Mouse (Mus musculus): Measurements from ENCODE around the gene Ap3b1. TPM values are rescaled to one million over a fixed set of nuclear protein-coding genes. Genes with fewer than 3 reads are reported as not detected.

Ap3b1 gene
- total and polyA plus RNA-seq, 2 experiments from 2014 or later: 24.7 to 25.2 TPM

- H3K27me3 ChIP-seq (ENCODE audit: insufficient read depth, low read length): no peaks in the 10 kb centered on the region
These were observed 205.1 kb downstream of the Ap3b1 start for GRCm38 (mm10) chr13:94563836-94564235.

GRCm38 (mm10) chr13:94564351-94564994, 205.7 kb downstream of the Ap3b1 start:
- no peak overlapping the region for H3K27ac ChIP-seq (ENCODE audit: low read depth, low read length)
- no peak overlapping the region for H3K4me2 ChIP-seq (ENCODE audit: low read depth)
- H3K4me1 ChIP-seq (ENCODE audit: insufficient read depth): 0 out of 2 replicates have a peak, but pooled peaks cover 6% of the 10 kb centered on the region
- no peaks in the 10 kb centered on the region for H3K36me3 ChIP-seq (ENCODE audit: insufficient read depth)
- 21% methylated on average over 13 of the region's 13 CpGs for WGBS
- H3K27me3 ChIP-seq (ENCODE audit: insufficient read depth, low read length): no peaks in the 10 kb centered on the region
- ATAC-seq: peak; percentile 32; the same call in 1 of the 2 replicates
- no peaks in the 10 kb centered on the region for H3K9me3 ChIP-seq (ENCODE audit: low read length)
- TF ChIP-seq CTCF (IDR thresholded peaks at IDR 0.05; ENCODE audit: low read depth): no peak
- DNase-seq: no peak
- no peak overlapping the region for H3K9ac ChIP-seq
- H3K4me3 ChIP-seq (ENCODE audit: low read depth, low read length): no peak overlapping the region

More at GRCm38 (mm10) chr13:94563836-94564235, 205.1 kb downstream of the Ap3b1 start:
- no peak overlapping the region for H3K4me2 ChIP-seq (ENCODE audit: low read depth)
- no peak overlapping the region for H3K4me3 ChIP-seq (ENCODE audit: low read depth, low read length)
- H3K36me3 ChIP-seq (ENCODE audit: insufficient read depth): no peaks in the 10 kb centered on the region
- WGBS: 52% methylated on average over 8 of the region's 8 CpGs
- H3K9me3 ChIP-seq (ENCODE audit: low read length): no peaks in the 10 kb centered on the region
- ATAC-seq (no peak), DNase-seq (no peak)
- no peak overlapping the region for H3K27ac ChIP-seq (ENCODE audit: low read depth, low read length)
- H3K9ac ChIP-seq: no peak overlapping the region
- 0 out of 2 replicates have a peak, but pooled peaks cover 6% of the 10 kb centered on the region for H3K4me1 ChIP-seq (ENCODE audit: insufficient read depth)
- no peak for TF ChIP-seq CTCF (IDR thresholded peaks at IDR 0.05; ENCODE audit: low read depth)

GRCm38 (mm10) chr13:94565176-94565575, 206.4 kb downstream of the Ap3b1 start:
- no peak for ATAC-seq

DNA sequence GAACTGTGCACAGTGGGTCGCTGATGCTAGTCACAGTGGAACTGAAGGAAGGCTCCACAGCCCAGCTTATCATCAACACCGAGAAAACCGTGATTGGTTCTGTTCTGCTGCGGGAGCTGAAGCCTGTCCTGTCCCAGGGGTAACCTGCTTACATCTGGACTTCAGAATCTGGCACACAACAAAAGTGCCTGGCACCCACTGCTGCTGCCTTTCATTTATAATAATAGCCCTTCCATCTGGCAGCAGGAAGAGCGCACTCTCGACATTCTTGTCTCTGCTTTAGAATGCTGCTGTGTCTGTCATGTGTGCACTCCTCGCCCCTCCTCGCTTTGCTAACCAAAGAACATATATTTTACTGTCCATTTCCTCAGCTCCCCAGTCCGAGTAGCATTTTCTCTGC, 206.9 kb downstream of the Ap3b1 start:
- Histone ChIP-seq H3K9me3 (ENCODE audit: low read length) (no peaks in the 10 kb centered on the region), H3K4me3 (ENCODE audit: low read depth, low read length) (no peak overlapping the region), H3K9ac (no peak overlapping the region), H3K4me1 (ENCODE audit: insufficient read depth) (0 out of 2 replicates have a peak, but pooled peaks cover 6% of the 10 kb centered on the region), H3K27me3 (ENCODE audit: insufficient read depth, low read length) (no peaks in the 10 kb centered on the region), H3K27ac (ENCODE audit: low read depth, low read length) (no peak overlapping the region), H3K36me3 (ENCODE audit: insufficient read depth) (no peaks in the 10 kb centered on the region), H3K4me2 (ENCODE audit: low read depth) (no peak overlapping the region)
- WGBS: 47% methylated on average over 9 of the region's 9 CpGs
- no peak for DNase-seq
- no peak for ATAC-seq
- no peak for TF ChIP-seq CTCF (IDR thresholded peaks at IDR 0.05; ENCODE audit: low read depth)

More at GRCm38 (mm10) chr13:94565176-94565575, 206.4 kb downstream of the Ap3b1 start:
- no peak for DNase-seq
- H3K36me3 ChIP-seq (ENCODE audit: insufficient read depth): no peaks in the 10 kb centered on the region
- no peak overlapping the region for H3K4me3 ChIP-seq (ENCODE audit: low read depth, low read length)
- 0 out of 2 replicates have a peak, but pooled peaks cover 6% of the 10 kb centered on the region for H3K4me1 ChIP-seq (ENCODE audit: insufficient read depth)
- TF ChIP-seq CTCF (IDR thresholded peaks at IDR 0.05; ENCODE audit: low read depth): no peak
- no peak overlapping the region for H3K27ac ChIP-seq (ENCODE audit: low read depth, low read length)
- H3K27me3 ChIP-seq (ENCODE audit: insufficient read depth, low read length): no peaks in the 10 kb centered on the region
- H3K9me3 ChIP-seq (ENCODE audit: low read length): no peaks in the 10 kb centered on the region
- no peak overlapping the region for H3K4me2 ChIP-seq (ENCODE audit: low read depth)
- H3K9ac ChIP-seq: no peak overlapping the region
- WGBS: 59% methylated on average over 14 of the region's 14 CpGs

DNA sequence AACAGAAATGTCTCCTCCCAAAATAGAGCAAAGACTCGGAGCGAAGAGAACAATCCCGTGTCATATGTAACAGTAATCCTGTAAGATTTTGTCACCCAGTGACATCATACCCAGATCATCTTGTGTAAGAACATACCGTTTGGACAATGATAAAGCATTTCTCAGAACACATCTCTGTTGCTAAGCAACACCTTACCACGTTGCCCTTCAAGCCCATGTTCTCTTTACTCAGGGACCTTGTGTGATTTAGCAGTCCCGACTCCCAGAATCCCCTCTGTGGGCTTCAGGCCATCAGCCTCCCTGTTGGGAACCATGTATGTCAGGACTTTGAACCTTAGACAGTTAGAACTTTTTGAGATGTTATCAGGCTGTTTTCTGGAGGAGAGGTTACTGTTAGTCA, 209.0 kb downstream of the Ap3b1 start:
- Histone ChIP-seq H3K4me2 (ENCODE audit: low read depth) (no peak overlapping the region), H3K4me3 (ENCODE audit: low read depth, low read length) (no peak overlapping the region), H3K36me3 (ENCODE audit: insufficient read depth) (no peaks in the 10 kb centered on the region), H3K27me3 (ENCODE audit: insufficient read depth, low read length) (no peaks in the 10 kb centered on the region), H3K9me3 (ENCODE audit: low read length) (no peaks in the 10 kb centered on the region), H3K9ac (no peak overlapping the region), H3K4me1 (ENCODE audit: insufficient read depth) (0 out of 2 replicates have a peak, but pooled peaks cover 6% of the 10 kb centered on the region), H3K27ac (ENCODE audit: low read depth, low read length) (no peak overlapping the region)
- DNase-seq (no peak), ATAC-seq (no peak)
- TF ChIP-seq CTCF (IDR thresholded peaks at IDR 0.05; ENCODE audit: low read depth): no peak
- WGBS: 63% methylated on average over 6 of the region's 6 CpGs

DNA sequence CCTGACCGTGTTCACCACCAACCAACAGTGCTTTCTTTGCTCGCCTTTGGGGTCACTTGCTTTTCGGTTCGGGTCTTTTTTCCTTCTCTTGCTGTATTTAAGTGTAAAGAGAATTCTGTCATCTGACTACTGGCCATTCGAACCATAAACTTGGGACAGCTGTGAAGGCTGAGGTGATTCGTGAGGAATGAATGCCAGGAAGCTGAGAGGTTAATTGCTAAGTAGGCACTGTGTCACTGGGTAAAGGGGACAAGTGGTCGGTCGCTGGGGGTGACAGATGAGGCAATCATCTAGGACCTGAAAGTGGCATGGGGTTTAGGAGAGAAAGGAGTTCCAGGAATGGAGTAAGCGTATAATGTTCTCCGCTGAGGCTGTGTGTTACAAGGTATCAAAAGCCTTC, 212.2 kb downstream of the Ap3b1 start:
- no peak for DNase-seq
- Histone ChIP-seq H3K4me2 (ENCODE audit: low read depth) (no peak overlapping the region), H3K9me3 (ENCODE audit: low read length) (no peaks in the 10 kb centered on the region), H3K9ac (no peak overlapping the region), H3K4me1 (ENCODE audit: insufficient read depth) (peaks cover 4% of the 10 kb centered on the region), H3K27ac (ENCODE audit: low read depth, low read length) (no peak overlapping the region), H3K4me3 (ENCODE audit: low read depth, low read length) (no peak overlapping the region), H3K27me3 (ENCODE audit: insufficient read depth, low read length) (no peaks in the 10 kb centered on the region), H3K36me3 (ENCODE audit: insufficient read depth) (no peaks in the 10 kb centered on the region)
- TF ChIP-seq CTCF (IDR thresholded peaks at IDR 0.05; ENCODE audit: low read depth): no peak
- no peak for ATAC-seq
- WGBS: 88% methylated on average over 10 of the region's 10 CpGs

- no peak for TF ChIP-seq CTCF (IDR thresholded peaks at IDR 0.05; ENCODE audit: low read depth)
- Histone ChIP-seq H3K9me3 (ENCODE audit: low read length) (no peaks in the 10 kb centered on the region), H3K4me1 (ENCODE audit: insufficient read depth) (peaks cover 4% of the 10 kb centered on the region), H3K4me3 (ENCODE audit: low read depth, low read length) (no peak overlapping the region), H3K36me3 (ENCODE audit: insufficient read depth) (no peaks in the 10 kb centered on the region), H3K4me2 (ENCODE audit: low read depth) (no peak overlapping the region), H3K27me3 (ENCODE audit: insufficient read depth, low read length) (peaks cover 3% of the 10 kb centered on the region; the same call in 1 of the 2 replicates), H3K27ac (ENCODE audit: low read depth, low read length) (no peak overlapping the region), H3K9ac (no peak overlapping the region)
- WGBS: 73% methylated on average over 8 of the region's 8 CpGs
- ATAC-seq (no peak), DNase-seq (no peak)
These were observed 214.6 kb downstream of the Ap3b1 start for GRCm38 (mm10) chr13:94573356-94573755.
